Mouse (Mus musculus): ENCODE measurements around the gene Mterf4. TPM values are rescaled to one million over a fixed set of nuclear protein-coding genes. Genes with fewer than 3 reads are reported as not detected.

The Mterf4 gene
- polyA plus RNA-seq (2021; fragmentation: Nextera tagmentation) = 16.3 and 16.8 TPM in 2 replicates
- long read RNA-seq, experiment 1, transcript Mterf4-201 (4 exons, 1,366 nt) = major isoform, 17 of 24 reads
- long read RNA-seq, experiment 1, partial matches to known transcripts = 2 of 24 reads
- long read RNA-seq, experiment 1, other reads (novel, unspliced or antisense) = 1 of 24 reads
- long read RNA-seq, experiment 2, transcript Mterf4-201 (4 exons, 1,366 nt) = major isoform, 35 of 48 reads
- long read RNA-seq, experiment 2, transcript Mterf4-202 (3 exons, 1,525 nt) = minor isoform, 9 of 48 reads
- long read RNA-seq, experiment 2, partial matches to known transcripts = 0 of 48 reads
- long read RNA-seq, experiment 2, other reads (novel, unspliced or antisense) = 1 of 48 reads

GRCm38 (mm10) chr1:93305581-93306337, at the start of gene Mterf4:
Gene Mterf4, minus strand, starts transcription at chr1:93305915.

DNA sequence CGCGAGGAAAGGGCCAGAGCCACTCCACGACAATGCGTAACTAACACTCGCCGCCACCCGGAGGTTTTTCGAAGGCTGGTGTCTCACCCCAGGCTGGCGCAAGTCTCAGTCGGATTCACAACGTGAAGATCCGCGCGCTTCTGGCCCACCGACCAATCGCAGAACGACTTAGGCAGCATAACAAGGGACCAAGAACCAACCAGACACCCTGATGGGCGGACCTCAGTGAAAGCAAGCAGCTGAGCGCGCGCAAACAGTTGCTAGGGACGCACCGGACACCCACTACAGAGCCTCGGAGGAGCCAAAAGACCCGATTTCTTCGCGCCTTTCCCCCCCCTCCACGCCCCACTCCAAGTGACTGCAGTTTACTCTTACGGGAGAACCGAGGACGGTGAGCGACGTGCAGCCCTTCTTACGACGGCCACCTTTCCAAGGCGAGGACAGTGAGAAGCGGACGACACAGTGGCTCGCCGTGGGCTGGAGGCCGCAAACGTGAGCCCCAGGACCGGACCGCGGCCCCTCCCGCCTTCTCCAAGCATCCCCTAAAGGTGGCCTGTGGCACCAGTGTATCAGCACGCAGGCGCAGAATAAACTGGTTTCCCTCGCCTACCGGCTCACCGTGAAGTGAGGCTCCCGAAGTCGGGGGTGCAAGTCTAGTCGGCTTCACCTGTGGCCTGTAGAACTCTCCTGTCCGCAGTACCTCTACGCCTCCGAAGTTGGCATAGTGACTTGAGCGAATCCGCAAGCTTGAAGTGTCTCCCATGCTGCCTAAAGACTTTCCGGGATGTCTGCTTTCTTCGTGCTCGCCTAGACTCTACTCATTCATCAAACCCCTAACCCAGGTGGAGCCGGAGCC, 37.2 kb upstream of the Mterf4 start, which contains the start of the genes Ppp1r7 and Pask:
Gene Ppp1r7, plus strand, starts transcription at position 207 of the 856 bp plus-strand sequence.
Gene Pask, minus strand, starts transcription at position 835 of the 856 bp plus-strand sequence.

Small RNAs within 50 kb of the gene (microRNA-seq; reads per million reads assigned to microRNA genes)
- gene Mir6345 (not detected), gene Mir6901 (1.1 reads per million), gene Mir6902 (not detected)

Other genes starting within 250 kb of the Mterf4 start
- 186 and 193 TPM in 2 replicates for gene Kif1a, start 204.0 kb downstream of the Mterf4 start, polyA plus RNA-seq (2021; fragmentation: Nextera tagmentation)
- gene Agxt, start 170.7 kb downstream of the Mterf4 start, polyA plus RNA-seq (2021; fragmentation: Nextera tagmentation) = not detected in 2 replicates
- 0.09 and 0.35 TPM in 2 replicates for gene 2310007B03Rik, start 145.0 kb downstream of the Mterf4 start, polyA plus RNA-seq (2021; fragmentation: Nextera tagmentation)
- 0.04 TPM in 2 replicates for gene Crocc2, start 137.2 kb downstream of the Mterf4 start, polyA plus RNA-seq (2021; fragmentation: Nextera tagmentation)
- 2.0 and 2.5 TPM in 2 replicates for gene Sned1, start 70.1 kb downstream of the Mterf4 start, polyA plus RNA-seq (2021; fragmentation: Nextera tagmentation)
- 47.3 and 47.4 TPM in 2 replicates for gene Ppp1r7, start 36.9 kb upstream of the Mterf4 start, polyA plus RNA-seq (2021; fragmentation: Nextera tagmentation)
- gene Pask, start 37.6 kb upstream of the Mterf4 start, polyA plus RNA-seq (2021; fragmentation: Nextera tagmentation) = 0.18 and 0.36 TPM in 2 replicates
- gene Ano7, start 68.0 kb upstream of the Mterf4 start, polyA plus RNA-seq (2021; fragmentation: Nextera tagmentation) = 0.29 and 0.33 TPM in 2 replicates
- 47.0 and 61.6 TPM in 2 replicates for gene Hdlbp, start 172.9 kb upstream of the Mterf4 start, polyA plus RNA-seq (2021; fragmentation: Nextera tagmentation)
- gene Farp2, start 206.2 kb upstream of the Mterf4 start, polyA plus RNA-seq (2021; fragmentation: Nextera tagmentation) = 4.0 and 4.5 TPM in 2 replicates